Mouse (Mus musculus): ENCODE measurements around the gene Mtch2.
"Not testable (repeated sequence)": the region's sequence is repeated elsewhere in the genome, so short reads cannot be mapped to it uniquely, and the experiment has no call there.

The Mtch2 gene

GRCm38 (mm10) chr2:90846955-90847680 lies at the start of gene Mtch2:
Gene Mtch2 (plus strand): TSS chr2:90847155.
- peak; percentile 99 for DNase-seq

- no peak for DNase-seq
These were observed 38.5 kb upstream of the Mtch2 start for GRCm38 (mm10) chr2:90808241-90809126.

GRCm38 (mm10) chr2:90810751-90811150 lies 36.2 kb upstream of the Mtch2 start:
- no peak for DNase-seq

- DNase-seq = no peak
These were observed 31.7 kb upstream of the Mtch2 start for GRCm38 (mm10) chr2:90815266-90815665.

GRCm38 (mm10) chr2:90816144-90816543 lies 30.8 kb upstream of the Mtch2 start:
- no peak for DNase-seq

GRCm38 (mm10) chr2:90818710-90819109 lies 28.2 kb upstream of the Mtch2 start:
- DNase-seq = no peak

DNA sequence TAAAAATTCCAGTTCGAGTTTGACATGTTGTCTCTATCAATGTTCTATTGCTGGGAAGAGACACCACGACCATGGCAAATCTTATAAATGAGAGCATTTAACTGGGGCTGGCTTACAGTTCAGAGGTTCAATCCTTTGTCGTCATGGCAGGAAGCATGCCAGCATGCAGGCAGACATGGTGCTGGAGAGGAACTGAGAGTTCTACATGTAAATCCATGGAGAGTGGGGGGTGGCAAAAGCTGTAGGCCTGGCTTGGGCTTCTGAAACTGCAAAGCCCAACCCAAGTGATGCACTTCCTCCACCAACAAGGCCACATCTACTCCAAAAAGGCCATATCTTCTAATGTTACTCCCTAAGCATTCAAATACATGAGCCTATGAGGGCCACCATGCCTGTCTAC lies 26.1 kb upstream of the Mtch2 start:
- no peak for DNase-seq

DNA sequence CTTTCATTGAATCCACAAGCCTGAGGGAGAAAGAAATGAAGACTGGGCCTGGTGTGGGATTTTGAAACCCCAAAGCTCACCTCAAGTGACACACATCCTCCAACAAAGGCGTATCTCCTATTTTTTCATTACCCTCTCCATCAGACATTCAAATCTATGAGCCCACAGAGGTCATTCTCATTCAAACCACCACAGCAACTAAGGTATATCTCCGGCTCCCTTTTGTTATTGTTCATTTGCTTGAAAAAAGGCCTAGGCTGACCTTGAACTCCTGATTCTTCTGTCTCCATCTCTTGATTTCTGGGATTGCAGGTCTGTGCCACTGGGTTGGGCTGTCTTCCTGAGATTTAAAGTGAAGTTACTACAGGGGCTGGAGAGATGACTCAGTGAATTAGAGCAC lies 24.0 kb upstream of the Mtch2 start:
- no peak for DNase-seq

DNA sequence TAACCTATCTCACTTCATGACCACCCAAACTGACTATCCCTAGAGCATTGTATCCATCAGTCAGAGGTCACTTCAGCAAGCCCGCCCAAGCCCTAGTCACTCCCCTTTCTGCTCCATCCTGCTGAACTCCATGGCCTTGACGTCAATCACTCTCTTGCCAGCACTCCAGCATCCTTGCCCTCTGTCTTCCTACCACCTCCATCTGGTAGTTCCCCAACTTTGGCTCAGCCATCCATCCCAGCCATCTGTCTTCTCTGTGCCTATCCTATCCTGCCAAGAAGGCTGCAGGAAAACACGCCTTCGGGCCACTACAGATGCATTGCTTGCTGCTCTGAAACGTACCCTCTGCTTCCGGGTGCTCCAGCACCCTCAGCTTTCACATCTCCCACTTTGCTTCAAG lies 23.2 kb upstream of the Mtch2 start:
- DNase-seq = no peak

DNA sequence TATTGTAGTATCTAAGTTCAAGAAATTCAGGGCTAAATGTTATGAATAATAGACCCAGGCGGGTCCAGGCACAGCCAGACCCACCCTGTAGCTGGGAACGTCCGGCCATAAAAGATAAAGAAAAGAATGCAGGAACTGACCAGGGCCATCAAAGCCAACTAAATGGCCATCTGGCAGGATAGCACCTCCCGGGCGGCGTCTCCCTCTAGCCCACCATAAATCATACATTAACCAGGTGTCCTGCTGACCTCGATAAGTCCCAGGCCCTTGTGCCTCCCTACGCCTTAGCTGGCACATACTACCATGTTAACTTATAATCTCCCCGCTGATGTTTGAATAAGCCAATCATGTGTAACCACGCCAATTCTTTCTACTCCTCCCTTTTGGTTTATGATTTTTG lies 22.4 kb upstream of the Mtch2 start:
- DNase-seq = not testable (repeated sequence)

DNA sequence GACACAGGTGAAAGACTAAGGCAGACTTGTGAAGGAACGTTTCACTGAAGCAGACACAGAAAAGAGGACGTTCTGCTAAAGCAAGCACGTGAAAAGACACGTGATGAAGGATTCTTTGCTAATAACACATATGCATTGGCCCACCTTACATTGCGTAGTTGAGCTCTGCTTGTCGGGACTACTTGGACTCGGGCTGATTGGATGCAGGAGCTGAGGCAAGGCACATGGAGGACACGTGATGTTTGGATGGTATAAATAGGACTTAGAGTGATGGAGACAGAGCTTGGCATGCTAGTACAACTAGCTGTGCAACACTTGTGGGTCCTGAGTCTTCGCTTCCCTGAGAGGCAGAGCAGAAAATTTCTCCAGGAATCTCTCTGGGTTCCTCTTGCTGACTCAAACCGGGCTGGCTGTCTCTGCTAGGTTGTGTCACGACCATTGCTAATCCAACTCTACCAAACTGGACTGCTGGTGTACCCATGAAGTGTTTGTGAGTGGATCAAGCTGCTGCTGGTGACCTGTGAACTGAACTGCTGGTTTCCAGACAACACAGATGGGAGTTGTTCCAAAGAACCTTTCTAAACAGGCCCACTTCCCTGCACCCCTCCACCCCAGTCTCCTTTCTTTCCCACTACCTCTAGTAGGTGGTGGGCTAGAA lies 21.3 kb upstream of the Mtch2 start:
- no peak for DNase-seq

DNA sequence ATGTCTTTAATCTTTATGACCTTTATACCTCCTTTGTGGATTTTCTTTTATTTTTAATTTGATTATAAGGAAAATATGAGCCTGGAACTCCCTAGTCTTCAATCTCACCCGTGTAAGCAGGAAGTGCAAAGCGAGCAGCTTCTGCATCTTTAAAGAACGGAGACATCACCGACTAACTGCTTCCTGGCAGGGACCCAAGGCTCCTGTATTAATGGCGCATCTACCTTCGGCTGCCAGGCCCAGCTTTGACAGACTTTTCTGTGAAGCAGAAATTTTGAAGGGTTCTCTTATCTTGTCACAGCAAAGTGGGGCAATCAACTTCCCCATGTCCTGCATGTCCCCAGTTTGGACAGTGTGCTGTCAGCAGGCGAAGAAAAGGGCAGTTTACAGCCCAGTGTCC lies 18.2 kb upstream of the Mtch2 start:
- no peak for DNase-seq

GRCm38 (mm10) chr2:90833502-90833901 lies 13.5 kb upstream of the Mtch2 start:
- no peak for DNase-seq

GRCm38 (mm10) chr2:90838621-90839020 lies 8.3 kb upstream of the Mtch2 start:
- DNase-seq = no peak

DNA sequence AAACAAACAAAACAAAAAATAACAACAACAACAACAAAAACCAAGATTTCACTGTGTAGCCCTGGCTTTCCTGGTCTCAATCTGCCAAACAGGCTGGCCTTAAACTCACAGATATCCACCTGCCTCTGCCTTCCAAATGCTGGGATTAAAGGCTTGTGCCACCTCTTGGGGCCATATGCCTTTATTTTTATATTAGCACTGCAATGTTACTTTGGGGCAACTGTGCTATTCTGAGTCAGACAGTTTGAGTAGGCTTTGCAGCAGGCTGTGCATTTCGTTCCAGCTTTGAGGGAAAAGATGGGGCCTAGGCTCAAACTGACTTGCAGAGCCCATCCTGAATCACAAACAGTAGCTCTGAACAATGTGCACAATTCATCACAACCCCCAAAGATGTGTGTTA lies 3.3 kb upstream of the Mtch2 start:
- DNase-seq = no peak

GRCm38 (mm10) chr2:90844262-90844661 lies 2.7 kb upstream of the Mtch2 start:
- no peak for DNase-seq

DNA sequence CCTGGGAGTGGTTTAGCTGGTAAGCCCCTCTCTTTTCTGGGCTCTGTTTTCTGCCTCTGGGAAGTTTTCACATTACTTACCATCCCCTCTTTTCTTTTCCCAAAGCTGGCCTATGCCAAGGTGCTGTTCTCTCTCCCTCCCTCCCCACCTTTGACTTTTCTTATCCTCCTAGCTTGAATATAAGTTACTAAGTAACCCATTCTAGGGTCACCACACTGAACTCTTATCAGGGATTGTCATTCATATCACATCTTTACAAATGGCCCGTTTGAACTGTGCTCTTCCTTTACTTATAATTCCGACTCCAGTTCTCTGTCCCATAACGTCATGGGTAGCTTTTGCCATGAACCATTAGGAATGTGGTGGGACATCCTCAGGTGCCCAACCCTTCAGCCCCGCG lies 1.7 kb upstream of the Mtch2 start:
- no peak for DNase-seq

GRCm38 (mm10) chr2:90846171-90846570 lies 784 bp upstream of the Mtch2 start:
- DNase-seq = no peak

GRCm38 (mm10) chr2:90846597-90846954 lies 379 bp upstream of the Mtch2 start:
- peak; percentile 9 for DNase-seq

- DNase-seq = no peak
These were observed 711 bp downstream of the Mtch2 start for GRCm38 (mm10) chr2:90847681-90848050.

DNA sequence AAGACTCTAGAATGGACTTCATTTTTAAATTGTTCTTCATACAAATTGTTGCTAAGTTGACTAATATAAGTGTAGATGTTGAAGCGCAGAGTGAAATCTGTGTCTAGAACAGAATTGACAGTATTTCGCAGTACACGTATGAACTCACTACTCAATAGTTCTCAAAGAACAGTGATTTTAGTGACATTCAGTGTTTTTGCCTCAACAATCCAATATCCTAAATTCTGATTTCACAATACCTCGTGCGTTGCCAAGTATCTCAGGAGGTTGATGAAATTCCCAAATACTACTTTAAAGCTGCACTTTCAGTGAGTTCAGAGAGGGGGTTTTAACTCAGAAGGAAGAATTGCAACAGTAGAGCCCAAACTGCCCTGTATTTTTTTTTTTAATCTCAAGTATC lies 1.4 kb downstream of the Mtch2 start:
- no peak for DNase-seq

- DNase-seq = no peak
These were observed 3.4 kb downstream of the Mtch2 start for GRCm38 (mm10) chr2:90850401-90850800.

- no peak for DNase-seq
These were observed 14.5 kb downstream of the Mtch2 start for GRCm38 (mm10) chr2:90861486-90861885.

DNA sequence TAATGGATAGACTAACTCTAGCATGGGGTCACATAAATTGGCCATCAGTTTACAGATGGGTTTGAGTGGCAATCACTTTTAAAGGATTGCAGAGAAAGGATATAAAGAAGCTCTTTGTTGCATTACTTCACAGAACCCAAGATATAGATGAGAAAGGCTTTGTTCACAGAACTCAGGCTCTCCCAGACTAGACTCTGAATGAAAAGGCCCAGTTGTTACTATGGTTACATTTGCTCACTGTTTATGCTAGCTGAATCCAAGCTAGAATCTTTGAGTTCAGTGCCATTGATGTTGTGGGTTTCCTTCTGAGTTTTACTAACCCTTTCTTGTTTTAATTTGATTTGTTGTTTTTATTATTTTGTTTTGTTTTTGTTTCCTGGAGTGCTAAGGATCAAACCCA lies 17.2 kb downstream of the Mtch2 start:
- DNase-seq = no peak

Data from liver (tissue).